Mouse (Mus musculus): ENCODE measurements around the gene Ugt1a5. TPM values are rescaled to one million over a fixed set of nuclear protein-coding genes. Genes with fewer than 3 reads are reported as not detected.

The Ugt1a5 gene
- polyA plus RNA-seq, 1 experiment: 0.04 TPM

DNA sequence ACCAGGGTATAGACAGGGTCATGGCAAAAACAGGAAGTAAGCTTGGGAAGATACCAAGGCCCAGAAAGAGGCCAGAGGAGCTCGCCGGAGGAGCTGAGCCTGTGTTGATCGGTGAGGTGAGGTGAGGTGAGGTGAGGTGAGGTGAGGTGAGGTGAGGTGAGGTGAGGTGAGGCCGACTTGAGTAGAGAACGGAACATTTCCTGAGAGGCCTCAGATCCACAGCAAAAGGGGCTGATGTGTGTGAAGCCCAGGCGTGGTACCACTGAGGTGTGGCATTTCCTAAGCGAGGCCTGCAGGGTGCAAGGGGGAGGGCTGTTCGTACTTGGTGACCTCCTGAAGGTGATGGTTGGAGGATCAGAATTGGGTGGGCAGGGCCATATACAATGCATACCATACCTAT lies 87.3 kb downstream of the Ugt1a5 start:
- Histone ChIP-seq H3K4me3 (replicated peaks) (peak overlapping the region; percentile 12), H3K36me3 (replicated peaks; ENCODE audit: low read length) (no peaks in the 10 kb centered on the region), H3K27me3 (replicated peaks) (peaks cover 18% of the 10 kb centered on the region), H3K9me3 (peaks cover 87% of the 10 kb centered on the region), H3K4me1 (peaks cover 4% of the 10 kb centered on the region; the same call in 1 of the 2 replicates)
- TF ChIP-seq FLI1 (IDR thresholded peaks at IDR 0.05; ENCODE audit: low read length): no peak
- no peak for TF ChIP-seq GATA1 (IDR thresholded peaks at IDR 0.05; ENCODE audit: borderline replicate concordance, low read length)

DNA sequence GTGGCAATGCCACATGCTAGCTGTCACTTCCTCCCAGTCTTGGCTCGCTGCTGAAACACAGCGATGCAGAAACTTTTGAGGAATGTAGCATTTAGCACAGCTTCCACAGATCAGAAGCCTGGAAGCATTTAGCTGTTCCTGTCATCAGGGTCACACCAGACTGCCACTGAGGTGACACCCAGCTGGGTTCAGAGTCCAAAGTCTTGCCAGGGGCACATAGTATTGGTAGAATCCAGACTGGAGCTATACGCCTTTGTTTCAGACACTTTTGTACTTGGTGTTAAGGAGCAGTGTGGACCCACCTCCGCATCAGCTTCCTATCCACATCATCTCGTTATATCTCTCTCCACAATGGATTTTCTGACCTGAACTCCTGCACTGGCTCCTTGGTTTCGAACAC lies 87.7 kb downstream of the Ugt1a5 start:
- no peak for TF ChIP-seq GATA1 (IDR thresholded peaks at IDR 0.05; ENCODE audit: borderline replicate concordance, low read length)
- no peak for TF ChIP-seq FLI1 (IDR thresholded peaks at IDR 0.05; ENCODE audit: low read length)
- peaks cover 87% of the 10 kb centered on the region for H3K9me3 ChIP-seq

DNA sequence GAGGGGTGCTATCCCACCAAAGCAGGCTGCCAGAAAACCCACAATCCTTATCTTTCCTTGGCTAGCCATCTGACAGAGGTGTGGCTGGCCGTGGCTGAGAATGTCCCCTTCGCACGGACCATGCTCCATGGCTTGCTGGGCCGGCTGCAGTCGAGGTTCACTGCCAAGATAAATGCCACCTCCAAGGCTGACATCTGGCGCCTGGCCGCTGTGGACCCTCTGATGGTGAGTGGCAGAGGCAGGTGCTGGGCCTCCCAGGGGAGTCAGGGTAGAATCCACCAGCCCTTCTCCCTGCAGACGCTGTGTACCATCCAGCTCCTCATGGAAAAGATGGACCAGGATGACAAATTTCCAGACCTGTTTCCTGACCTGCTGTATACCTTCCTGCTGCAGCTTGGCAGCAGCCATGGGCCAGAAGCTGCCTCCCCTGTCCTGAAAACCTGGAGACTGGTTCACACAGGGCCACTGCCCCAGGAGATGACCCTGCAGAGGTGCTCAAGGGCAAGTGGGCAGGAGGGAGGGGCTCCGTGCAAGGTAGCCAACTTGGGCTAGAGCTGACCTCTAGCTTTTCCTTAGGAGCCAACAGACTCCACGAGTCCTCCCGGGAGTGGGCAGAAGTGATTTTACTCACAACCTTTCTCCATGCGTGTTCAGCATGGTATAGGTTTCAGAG lies 89.1 kb downstream of the Ugt1a5 start:
- Histone ChIP-seq H3K9me3 (peaks cover 73% of the 10 kb centered on the region), H3K27me3 (replicated peaks) (peaks cover 16% of the 10 kb centered on the region), H3K4me1 (peaks cover 17% of the 10 kb centered on the region), H3K4me3 (replicated peaks) (peak overlapping the region; percentile 0), H3K36me3 (replicated peaks; ENCODE audit: low read length) (peaks cover 8% of the 10 kb centered on the region)
- TF ChIP-seq GATA1 (IDR thresholded peaks at IDR 0.05; ENCODE audit: borderline replicate concordance, low read length) (no peak; the same call in 2 of the 3 replicates), FLI1 (IDR thresholded peaks at IDR 0.05; ENCODE audit: low read length) (no peak; the same call in 1 of the 2 replicates)

More for the DNA sequence above, 87.7 kb downstream of the Ugt1a5 start:
- peaks cover 4% of the 10 kb centered on the region; the same call in 1 of the 2 replicates for H3K4me1 ChIP-seq
- peaks cover 18% of the 10 kb centered on the region for H3K27me3 ChIP-seq (replicated peaks)
- H3K4me3 ChIP-seq (replicated peaks): peak overlapping the region; percentile 12
- H3K36me3 ChIP-seq (replicated peaks; ENCODE audit: low read length): no peaks in the 10 kb centered on the region

DNA sequence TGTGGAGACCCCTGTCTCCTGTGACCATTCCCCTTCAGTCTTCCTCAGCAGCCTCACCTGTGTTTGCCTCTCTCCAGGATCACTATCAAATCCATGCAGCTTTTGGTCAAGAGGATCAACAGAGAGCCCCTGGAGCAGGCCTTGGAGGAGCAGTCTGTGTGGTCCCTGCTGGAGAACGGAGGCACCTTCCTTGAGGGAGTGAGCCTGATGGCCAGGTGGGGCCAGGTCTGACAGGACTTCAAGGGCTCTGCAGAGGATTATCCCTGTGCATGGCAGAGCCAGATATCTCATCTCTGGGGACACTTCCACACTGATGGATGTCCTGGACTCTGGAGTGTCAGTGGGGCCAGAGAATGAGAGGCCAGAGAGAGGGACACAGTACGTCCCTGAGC lies 89.7 kb downstream of the Ugt1a5 start:
- Histone ChIP-seq H3K27me3 (replicated peaks) (peaks cover 14% of the 10 kb centered on the region), H3K4me1 (peaks cover 21% of the 10 kb centered on the region), H3K9me3 (peaks cover 68% of the 10 kb centered on the region), H3K36me3 (replicated peaks; ENCODE audit: low read length) (peaks cover 13% of the 10 kb centered on the region), H3K4me3 (replicated peaks) (no peak overlapping the region)
- TF ChIP-seq FLI1 (IDR thresholded peaks at IDR 0.05; ENCODE audit: low read length) (no peak), GATA1 (IDR thresholded peaks at IDR 0.05; ENCODE audit: borderline replicate concordance, low read length) (no peak)

DNA sequence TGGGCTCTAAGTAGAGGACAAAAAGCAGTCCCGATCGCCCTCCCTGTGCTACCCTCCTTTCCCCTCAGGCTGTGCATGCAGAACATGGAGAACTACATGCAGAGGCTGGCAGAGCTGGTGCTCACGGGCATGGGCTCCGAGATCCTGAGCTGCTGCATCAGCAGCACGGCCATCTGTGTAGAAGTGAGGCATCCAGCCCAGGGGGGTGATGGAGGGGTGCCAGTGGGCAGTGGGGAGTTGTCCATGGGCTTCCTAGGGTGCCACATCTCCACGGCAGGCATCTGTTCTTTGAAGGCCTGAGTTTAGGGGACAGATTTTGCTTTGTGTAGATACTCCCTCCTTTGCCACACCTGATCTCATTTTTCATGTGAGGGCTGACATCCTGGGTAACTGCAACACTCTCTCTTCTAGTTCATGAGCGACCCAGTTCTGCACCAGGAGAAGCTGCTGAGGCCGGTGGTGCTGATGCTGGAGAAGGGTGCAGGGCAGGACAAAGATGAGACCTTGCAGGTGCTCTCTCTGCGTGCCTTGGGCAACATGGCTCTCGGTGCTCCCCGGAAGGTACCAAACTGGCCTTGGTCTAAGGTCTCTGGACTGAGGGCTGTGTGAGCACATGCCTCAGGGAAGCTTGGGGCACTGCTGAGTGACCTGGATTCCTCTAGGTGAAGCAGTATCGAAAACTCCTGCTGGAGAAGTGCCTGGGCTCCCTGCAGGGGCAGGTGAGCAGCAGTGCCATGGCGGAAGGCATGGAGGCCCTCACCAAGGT lies 90.4 kb downstream of the Ugt1a5 start:
- TF ChIP-seq FLI1 (IDR thresholded peaks at IDR 0.05; ENCODE audit: low read length) (no peak), GATA1 (IDR thresholded peaks at IDR 0.05; ENCODE audit: borderline replicate concordance, low read length) (no peak)
- H3K27me3 ChIP-seq (replicated peaks): peaks cover 13% of the 10 kb centered on the region
- peaks cover 20% of the 10 kb centered on the region for H3K36me3 ChIP-seq (replicated peaks; ENCODE audit: low read length)
- H3K4me3 ChIP-seq (replicated peaks): peak overlapping the region; percentile 2
- peaks cover 60% of the 10 kb centered on the region for H3K9me3 ChIP-seq
- H3K4me1 ChIP-seq: peaks cover 23% of the 10 kb centered on the region

DNA sequence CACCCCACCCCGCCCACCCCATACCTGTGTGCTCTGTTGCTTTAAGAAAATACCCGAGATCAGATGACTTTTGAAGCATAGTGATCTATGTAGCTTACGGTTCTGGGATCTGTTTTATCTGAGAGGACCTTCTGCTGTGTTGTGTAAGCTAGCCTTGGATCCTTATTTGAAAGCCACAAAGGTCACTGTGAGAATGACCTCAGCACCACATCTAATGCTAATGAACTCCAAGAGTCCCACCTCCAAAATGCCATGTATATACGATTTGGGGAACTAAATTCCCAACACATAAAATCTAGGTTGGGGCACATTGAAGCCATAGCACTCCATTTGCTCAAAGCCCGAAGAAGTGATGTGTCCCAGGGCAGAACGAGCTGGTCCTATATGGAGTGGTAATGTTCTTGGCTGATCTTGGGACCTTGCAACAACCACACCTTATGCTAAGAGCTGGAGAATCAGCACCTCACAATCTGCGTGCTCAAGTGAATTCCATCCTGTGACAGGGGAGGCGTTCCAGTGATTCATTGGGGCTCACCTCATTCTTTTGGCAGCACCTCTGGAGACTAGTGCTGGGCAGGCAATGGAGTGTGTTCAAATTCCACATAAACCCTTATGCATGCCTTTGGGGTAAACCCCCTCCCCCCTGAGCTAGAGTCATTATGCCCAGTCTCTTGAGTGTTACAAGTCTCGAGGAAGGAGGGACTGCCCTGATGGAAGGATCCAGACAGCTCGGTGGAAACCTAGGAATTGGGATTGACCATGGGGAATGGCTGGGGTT lies 91.3 kb downstream of the Ugt1a5 start:
- Histone ChIP-seq H3K4me1 (peaks cover 32% of the 10 kb centered on the region), H3K36me3 (replicated peaks; ENCODE audit: low read length) (peaks cover 29% of the 10 kb centered on the region), H3K9me3 (peaks cover 54% of the 10 kb centered on the region), H3K27me3 (replicated peaks) (peaks cover 11% of the 10 kb centered on the region), H3K4me3 (replicated peaks) (no peak overlapping the region)
- TF ChIP-seq FLI1 (IDR thresholded peaks at IDR 0.05; ENCODE audit: low read length): no peak
- no peak for TF ChIP-seq GATA1 (IDR thresholded peaks at IDR 0.05; ENCODE audit: borderline replicate concordance, low read length)

DNA sequence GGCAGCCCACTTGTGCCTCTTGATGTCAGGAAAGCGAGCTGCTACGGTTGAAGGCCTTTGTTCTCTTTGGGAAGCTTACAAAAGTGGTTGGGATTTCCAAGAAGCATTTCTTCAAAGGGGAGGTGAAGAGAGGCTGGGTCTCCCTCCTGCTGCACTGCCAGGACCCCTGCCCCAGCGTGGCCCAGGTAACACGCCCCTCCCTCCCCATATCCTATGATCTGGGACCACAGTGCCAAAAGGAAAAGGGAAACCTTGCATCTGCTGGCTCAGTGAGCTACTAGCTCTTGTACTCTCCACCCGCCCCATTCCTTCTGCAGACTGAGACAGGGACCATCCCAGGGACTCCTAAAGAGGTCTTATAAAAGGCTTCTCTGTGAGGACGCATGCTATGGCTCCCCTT lies 91.9 kb downstream of the Ugt1a5 start:
- no peak for TF ChIP-seq FLI1 (IDR thresholded peaks at IDR 0.05; ENCODE audit: low read length)
- no peak for TF ChIP-seq GATA1 (IDR thresholded peaks at IDR 0.05; ENCODE audit: borderline replicate concordance, low read length)
- Histone ChIP-seq H3K27me3 (replicated peaks) (peaks cover 11% of the 10 kb centered on the region), H3K9me3 (peaks cover 48% of the 10 kb centered on the region), H3K4me1 (peaks cover 38% of the 10 kb centered on the region), H3K36me3 (replicated peaks; ENCODE audit: low read length) (peaks cover 35% of the 10 kb centered on the region), H3K4me3 (replicated peaks) (no peak overlapping the region)

DNA sequence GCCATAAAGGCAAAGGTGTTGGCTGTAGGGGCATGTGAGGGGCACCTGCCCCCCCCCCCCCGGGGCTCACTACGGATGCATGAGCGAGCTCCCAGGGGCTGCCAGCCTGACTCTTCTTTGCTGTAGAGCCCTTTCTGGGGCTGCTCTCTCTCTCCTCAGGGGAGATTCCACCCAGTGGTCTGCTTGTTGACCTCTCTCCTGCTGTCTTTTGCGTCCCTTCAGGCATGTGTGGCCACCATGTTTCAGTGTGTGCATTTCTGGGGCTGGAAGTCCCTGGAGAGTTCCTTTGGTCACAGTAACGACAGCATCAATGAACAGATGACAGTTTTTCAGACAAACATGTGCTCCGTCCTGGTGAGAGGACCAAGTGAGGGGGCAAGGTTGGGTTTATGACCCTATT lies 92.5 kb downstream of the Ugt1a5 start:
- peaks cover 34% of the 10 kb centered on the region for H3K4me1 ChIP-seq
- peaks cover 11% of the 10 kb centered on the region for H3K27me3 ChIP-seq (replicated peaks)
- TF ChIP-seq FLI1 (IDR thresholded peaks at IDR 0.05; ENCODE audit: low read length) (no peak), GATA1 (IDR thresholded peaks at IDR 0.05; ENCODE audit: borderline replicate concordance, low read length) (no peak)
- peaks cover 42% of the 10 kb centered on the region for H3K36me3 ChIP-seq (replicated peaks; ENCODE audit: low read length)
- no peak overlapping the region for H3K4me3 ChIP-seq (replicated peaks)
- peaks cover 41% of the 10 kb centered on the region for H3K9me3 ChIP-seq

DNA sequence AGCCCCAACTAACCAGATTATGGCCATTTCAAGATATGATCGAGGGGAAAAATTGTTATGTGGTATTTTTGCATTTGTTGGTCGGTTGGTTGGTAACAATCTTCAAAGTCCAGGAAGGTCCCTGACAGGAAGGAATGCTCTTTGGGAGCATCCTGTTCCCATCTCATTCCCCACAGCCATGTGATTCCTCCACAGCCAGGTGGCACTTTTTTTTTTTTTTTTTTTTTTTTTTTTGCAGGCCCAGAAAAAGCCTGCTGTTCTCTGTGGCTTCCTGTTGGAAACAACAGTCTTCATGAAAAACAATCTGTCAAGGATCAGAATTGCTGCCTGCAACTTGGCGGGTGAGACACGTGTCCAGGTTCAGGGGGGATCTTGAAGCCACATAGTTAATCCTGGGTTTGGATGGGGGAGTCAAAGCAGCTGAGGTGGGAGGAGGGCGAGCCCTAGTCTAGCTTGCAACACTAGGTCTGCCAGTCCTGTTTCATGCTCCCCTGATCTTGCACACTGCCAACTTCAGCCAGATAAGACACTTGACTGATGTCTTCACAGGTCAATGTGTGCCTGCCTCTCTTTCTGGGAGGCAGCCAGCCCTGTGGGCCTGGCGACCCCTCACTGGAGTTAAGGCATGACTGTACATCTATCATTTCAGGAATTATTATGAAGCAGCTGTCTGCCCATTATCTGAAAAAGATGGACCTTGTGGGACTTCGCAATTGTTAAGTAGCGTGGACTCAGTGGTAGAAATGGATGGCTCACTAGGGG lies 93.2 kb downstream of the Ugt1a5 start:
- Histone ChIP-seq H3K4me1 (peaks cover 33% of the 10 kb centered on the region), H3K36me3 (replicated peaks; ENCODE audit: low read length) (peaks cover 49% of the 10 kb centered on the region), H3K9me3 (peaks cover 36% of the 10 kb centered on the region), H3K27me3 (replicated peaks) (peaks cover 11% of the 10 kb centered on the region), H3K4me3 (replicated peaks) (peak overlapping the region; percentile 9)
- no peak for TF ChIP-seq FLI1 (IDR thresholded peaks at IDR 0.05; ENCODE audit: low read length)
- TF ChIP-seq GATA1 (IDR thresholded peaks at IDR 0.05; ENCODE audit: borderline replicate concordance, low read length): no peak

All from megakaryocyte, embryonic 14.5 days (primary cell).